Comparison of ENCODE assay signal across 8 mouse cellular contexts in the genomic region with DNA sequence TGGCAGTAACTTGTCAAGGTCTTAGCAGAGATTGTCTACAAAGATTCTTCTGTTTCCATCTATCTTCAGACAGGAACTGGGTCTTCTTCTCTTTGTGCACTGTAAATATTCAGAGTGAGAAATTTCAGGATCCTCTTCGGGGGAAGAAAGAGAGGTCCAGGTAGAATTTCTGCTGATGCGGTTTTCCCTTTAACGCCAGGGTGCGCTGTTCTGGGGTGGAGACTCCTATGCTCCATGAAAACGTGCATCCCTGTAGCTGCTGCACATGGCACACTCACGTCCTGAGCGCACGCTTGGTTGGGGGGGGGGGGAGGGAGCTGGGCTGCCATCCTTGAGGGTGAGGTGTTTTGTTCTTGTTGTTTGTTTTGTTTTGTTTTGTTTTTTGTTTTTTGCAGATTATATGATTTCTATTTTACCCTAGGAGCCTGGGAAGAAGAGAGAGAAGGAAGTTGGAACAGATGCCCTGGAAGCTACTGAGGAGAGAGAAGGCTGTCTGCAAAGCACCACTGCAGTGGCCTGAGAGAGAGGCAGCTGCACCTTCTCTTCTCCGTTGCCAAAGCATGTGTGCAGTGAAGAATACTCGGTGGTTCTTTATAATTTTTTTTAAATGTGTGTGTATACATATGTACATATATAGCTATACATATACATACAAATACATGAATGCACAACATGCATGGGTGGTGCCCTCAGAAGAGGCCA. TPM values are rescaled to one million over a fixed set of nuclear protein-coding genes. Genes with fewer than 3 reads are reported as not detected.
A peak's percentile ranks its signal among the peaks of the same experiment; 100 is the strongest.
DNase-seq lines count a peak whose midpoint lies in the region; ATAC-seq lines count a peak whose summit lies in the region.

No protein-coding gene starts in this region.

- no peak for ATAC-seq in forebrain, embryonic 15.5 days (replicated peaks)
- ATAC-seq in midbrain, embryonic 16.5 days, result no peak

- H3K36me3 ChIP-seq in forebrain, embryonic 10.5 days (replicated peaks), result no peaks in the 10 kb centered on the region
- H3K36me3 ChIP-seq in forebrain, embryonic 15.5 days, result no peaks in the 10 kb centered on the region
- H3K36me3 ChIP-seq in midbrain, embryonic 10.5 days, result no peaks in the 10 kb centered on the region
- H3K36me3 ChIP-seq in midbrain, embryonic 16.5 days (ENCODE audit: control insufficient read depth, insufficient read depth, low read length), result no peaks in the 10 kb centered on the region

- 16% methylated on average over 10 of the region's 10 CpGs for WGBS in forebrain, embryonic 10.5 days
- WGBS in forebrain, embryonic 15.5 days, result 16% methylated on average over 10 of the region's 10 CpGs
- WGBS in midbrain, embryonic 10.5 days, result 14% methylated on average over 10 of the region's 10 CpGs
- 14% methylated on average over 10 of the region's 10 CpGs for WGBS in midbrain, embryonic 16.5 days

- no peaks in the 10 kb centered on the region for H3K4me1 ChIP-seq in forebrain, embryonic 10.5 days
- no peaks in the 10 kb centered on the region for H3K4me1 ChIP-seq in forebrain, embryonic 15.5 days
- H3K4me1 ChIP-seq in midbrain, embryonic 10.5 days, result no peaks in the 10 kb centered on the region; the same call in 1 of the 2 replicates
- H3K4me1 ChIP-seq in midbrain, embryonic 16.5 days (ENCODE audit: control insufficient read depth, insufficient read depth, low read length), result peaks cover 2% of the 10 kb centered on the region; the same call in 1 of the 2 replicates

- H3K9ac ChIP-seq in forebrain, embryonic 15.5 days (replicated peaks), result no peak overlapping the region
- no peak overlapping the region for H3K9ac ChIP-seq in midbrain, embryonic 16.5 days (ENCODE audit: low read depth, low read length)

- no peaks in the 10 kb centered on the region for H3K27me3 ChIP-seq in forebrain, embryonic 10.5 days (ENCODE audit: poor library complexity, severe bottlenecking)
- no peaks in the 10 kb centered on the region for H3K27me3 ChIP-seq in forebrain, embryonic 15.5 days
- H3K27me3 ChIP-seq in midbrain, embryonic 10.5 days (ENCODE audit: low read depth, poor library complexity, severe bottlenecking), result no peaks in the 10 kb centered on the region
- no peaks in the 10 kb centered on the region for H3K27me3 ChIP-seq in midbrain, embryonic 16.5 days (ENCODE audit: control insufficient read depth, insufficient read depth, low read depth, low read length)

- no peaks in the 10 kb centered on the region for H3K9me3 ChIP-seq in forebrain, embryonic 10.5 days
- H3K9me3 ChIP-seq in forebrain, embryonic 15.5 days, result no peaks in the 10 kb centered on the region
- no peaks in the 10 kb centered on the region for H3K9me3 ChIP-seq in midbrain, embryonic 10.5 days (replicated peaks)
- H3K9me3 ChIP-seq in midbrain, embryonic 16.5 days (replicated peaks; ENCODE audit: control insufficient read depth, low read length, poor library complexity, severe bottlenecking), result no peaks in the 10 kb centered on the region

- no peak overlapping the region for H3K27ac ChIP-seq in forebrain, embryonic 10.5 days
- H3K27ac ChIP-seq in forebrain, embryonic 15.5 days (replicated peaks), result no peak overlapping the region
- H3K27ac ChIP-seq in midbrain, embryonic 10.5 days (replicated peaks), result no peak overlapping the region
- no peak overlapping the region for H3K27ac ChIP-seq in midbrain, embryonic 16.5 days (ENCODE audit: low read length)

- H3K4me2 ChIP-seq in forebrain, embryonic 15.5 days (replicated peaks), result no peak overlapping the region
- no peak overlapping the region for H3K4me2 ChIP-seq in midbrain, embryonic 16.5 days (ENCODE audit: low read length)

- H3K4me3 ChIP-seq in forebrain, embryonic 10.5 days, result no peak overlapping the region
- no peak overlapping the region for H3K4me3 ChIP-seq in forebrain, embryonic 15.5 days
- H3K4me3 ChIP-seq in midbrain, embryonic 10.5 days, result no peak overlapping the region
- H3K4me3 ChIP-seq in midbrain, embryonic 16.5 days (ENCODE audit: low read depth, low read length), result no peak overlapping the region

- intact Hi-C loops in heart, postnatal 36 days (cut with DNase I), result loop anchor here (1.0 kb wide), 2 partner anchors 44 to 483 kb away; no protein-coding TSS in a partner anchor

- peak; percentile 45 for DNase-seq in forebrain, embryonic 10.5 days (ENCODE audit: extremely low spot score, low spot score)
- DNase-seq in midbrain, embryonic 10.5 days (ENCODE audit: low spot score), result peak; percentile 47
- DNase-seq in cerebellum, adult 8-10 months, result peak; percentile 37
- peak; percentile 31 to 50 for DNase-seq in heart, postnatal 36 days
- DNase-seq in retina, postnatal 7 days (ENCODE audit: low read depth, low spot score), result peak; percentile 13
- DNase-seq in ovary, postnatal 14 days (ENCODE audit: low spot score), result no peak

RNA-seq across cellular contexts. Expression of gene Mamdc2, which starts 30.8 kb away (rescaled TPM):
- 0.56 and 0.86 TPM in 2 replicates for polyA plus RNA-seq in forebrain, embryonic 10.5 days (2016; fragmentation: Nextera tagmentation; extraction: Ambion mirVana)
- polyA plus RNA-seq in forebrain, embryonic 15.5 days (2015; fragmentation: Nextera tagmentation; extraction: Ambion mirVana), result 0.95 and 1.2 TPM in 2 replicates
- polyA plus RNA-seq in midbrain, embryonic 10.5 days (2016; fragmentation: Nextera tagmentation; extraction: Ambion mirVana), result 1.0 and 1.5 TPM in 2 replicates
- polyA plus RNA-seq in midbrain, embryonic 16.5 days (2015; fragmentation: Nextera tagmentation; extraction: Ambion mirVana), result 2.4 and 4.2 TPM in 2 replicates
- 1 to 10 TPM; 2.0 to 2.6 TPM for total RNA-seq in heart, postnatal 36 days (2021)
